Mouse (Mus musculus): Measurements from ENCODE around the gene Spop.
"Not testable (repeated sequence)": the region's sequence is repeated elsewhere in the genome, so short reads cannot be mapped to it uniquely, and the experiment has no call there.

Spop gene

DNA sequence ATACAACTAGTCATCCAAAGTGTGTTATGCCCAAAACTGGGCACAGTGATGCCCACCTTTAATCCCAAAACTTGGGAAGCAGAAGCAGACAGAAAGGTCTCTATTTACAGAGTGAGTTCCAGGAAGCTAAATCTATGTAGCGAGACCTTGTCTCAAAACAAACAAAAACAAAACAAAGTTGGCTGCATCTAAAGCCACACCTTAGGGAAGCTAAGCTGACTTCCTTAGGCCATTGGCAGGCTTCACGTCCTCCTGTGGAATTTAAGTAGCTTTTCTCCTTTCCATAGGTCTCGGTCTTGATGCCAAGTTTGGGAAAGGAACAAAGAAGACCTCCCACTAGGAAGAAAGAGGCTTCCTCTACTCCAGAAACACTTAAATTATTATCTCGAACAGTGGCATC is 22.7 kb upstream of the Spop start:
- no peak for DNase-seq (ENCODE audit: low read depth, low spot score)

DNA sequence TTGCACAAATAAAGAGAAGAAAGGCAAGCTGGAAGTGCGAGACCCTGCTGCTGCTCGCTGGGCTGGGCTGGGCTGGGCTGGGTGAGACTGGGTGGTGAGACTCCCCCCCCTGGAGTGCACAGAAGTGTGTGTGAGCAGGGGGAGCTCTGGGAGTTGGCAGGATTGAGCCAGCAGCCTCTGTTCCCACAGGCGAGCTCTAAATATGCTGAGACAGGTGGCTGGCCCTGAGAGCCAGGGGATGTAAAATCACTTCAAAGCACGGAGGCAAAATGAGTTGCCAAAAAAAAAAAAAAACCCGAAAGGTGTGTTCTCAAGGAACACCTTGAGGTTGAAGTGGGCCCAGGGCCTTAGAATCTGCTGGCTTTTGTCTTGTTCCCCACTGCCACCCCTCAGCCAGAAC is 22.1 kb upstream of the Spop start:
- no peak for DNase-seq (ENCODE audit: low read depth, low spot score)

DNA sequence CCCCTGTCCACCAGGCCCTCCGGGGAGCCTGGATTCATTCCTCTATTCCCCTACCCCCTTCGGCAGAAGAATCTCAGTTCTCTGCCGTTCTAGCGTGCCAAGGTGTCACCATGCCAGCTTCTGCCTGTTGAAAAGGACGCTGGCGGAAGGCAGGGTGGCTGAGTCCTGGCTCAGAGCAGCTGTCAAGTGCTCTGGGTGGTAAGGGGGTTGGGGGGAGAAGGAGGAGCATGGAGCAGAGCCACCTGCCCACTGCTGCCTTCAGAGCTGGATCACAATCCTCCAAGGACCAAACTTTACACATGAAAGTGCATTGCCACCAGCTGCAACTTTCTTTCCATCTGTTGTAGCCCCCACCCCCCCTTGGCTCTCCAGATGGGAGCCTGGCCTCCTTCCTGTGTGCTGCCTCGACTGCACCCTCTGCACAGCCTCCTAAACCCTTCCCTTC is 21.6 kb upstream of the Spop start:
- DNase-seq (ENCODE audit: low read depth, low spot score) = no peak

DNA sequence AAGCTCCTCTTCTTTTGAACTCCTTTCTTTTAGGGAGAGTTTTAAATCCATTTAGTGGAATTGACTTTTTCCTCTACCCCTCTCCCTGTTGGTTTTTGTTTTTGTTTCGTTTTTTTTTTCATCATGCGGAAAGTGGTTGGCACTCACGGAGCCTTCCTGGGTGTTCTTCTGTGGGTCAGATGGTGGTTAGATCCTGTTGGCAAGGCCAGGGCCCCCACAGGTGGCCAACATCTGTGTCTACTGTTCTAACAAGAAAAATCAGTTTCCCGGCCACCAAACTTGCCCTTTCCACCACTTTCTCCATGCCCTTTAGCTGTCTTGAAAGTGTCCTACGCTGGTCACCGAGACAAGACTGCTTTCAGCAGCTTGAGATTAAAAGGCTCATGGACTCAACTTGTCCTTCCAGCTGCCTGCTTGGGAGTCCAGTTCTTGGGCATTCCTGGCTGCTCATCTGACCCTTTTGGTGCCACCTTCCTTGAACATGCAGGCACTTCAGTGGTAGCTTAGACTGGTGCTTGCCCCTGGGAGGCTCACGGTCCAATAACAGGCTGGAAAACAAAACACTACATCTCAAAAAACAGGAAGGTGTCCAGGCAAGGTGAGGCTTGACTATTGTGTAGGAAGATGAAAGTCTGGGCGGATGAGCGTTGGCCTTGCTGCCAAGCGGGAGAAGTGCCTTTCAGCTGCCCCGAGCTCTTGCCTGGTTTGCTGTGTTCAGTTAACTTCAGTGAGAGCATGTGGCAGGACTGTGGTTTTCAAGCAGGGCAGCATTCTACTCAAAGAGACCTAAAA is 21.0 kb upstream of the Spop start:
- no peak for DNase-seq (ENCODE audit: low read depth, low spot score)

DNA sequence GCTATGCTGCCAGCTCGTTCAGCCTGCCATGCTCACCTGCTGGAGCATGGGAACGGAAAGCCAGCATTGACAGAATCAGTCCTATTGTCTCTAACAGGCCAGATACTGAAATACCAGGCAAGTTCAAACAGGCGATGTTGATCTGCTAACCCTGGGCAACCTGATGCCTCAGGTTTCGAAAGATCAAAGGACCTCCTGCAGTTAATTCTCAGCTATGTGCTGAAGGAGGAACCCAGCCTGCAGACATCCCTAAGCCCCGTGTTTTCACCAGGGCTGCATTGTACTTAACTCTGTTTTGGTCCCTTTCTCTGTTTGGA is 20.4 kb upstream of the Spop start:
- DNase-seq (ENCODE audit: low read depth, low spot score) = peak; percentile 28

DNA sequence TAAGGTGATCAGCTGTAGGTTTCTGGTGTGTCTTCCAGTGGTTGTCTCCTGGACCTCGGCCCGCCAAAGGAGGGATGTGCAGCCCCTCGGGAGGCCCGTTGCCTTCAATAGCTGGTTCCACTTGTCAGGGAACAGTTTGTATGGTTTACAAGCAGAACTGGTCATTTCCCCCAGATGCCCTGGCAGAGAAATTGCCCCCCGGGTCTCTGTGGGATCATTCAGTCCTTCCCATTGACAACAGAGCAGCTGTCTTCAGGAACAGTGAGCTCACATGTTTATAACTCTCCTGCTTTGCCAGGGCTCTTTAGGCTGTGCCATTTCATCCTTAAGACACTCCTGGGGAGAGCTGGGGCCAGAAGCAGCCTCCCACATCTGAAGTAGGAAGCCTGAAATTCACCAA is 19.8 kb upstream of the Spop start:
- DNase-seq (ENCODE audit: low read depth, low spot score) = no peak

DNA sequence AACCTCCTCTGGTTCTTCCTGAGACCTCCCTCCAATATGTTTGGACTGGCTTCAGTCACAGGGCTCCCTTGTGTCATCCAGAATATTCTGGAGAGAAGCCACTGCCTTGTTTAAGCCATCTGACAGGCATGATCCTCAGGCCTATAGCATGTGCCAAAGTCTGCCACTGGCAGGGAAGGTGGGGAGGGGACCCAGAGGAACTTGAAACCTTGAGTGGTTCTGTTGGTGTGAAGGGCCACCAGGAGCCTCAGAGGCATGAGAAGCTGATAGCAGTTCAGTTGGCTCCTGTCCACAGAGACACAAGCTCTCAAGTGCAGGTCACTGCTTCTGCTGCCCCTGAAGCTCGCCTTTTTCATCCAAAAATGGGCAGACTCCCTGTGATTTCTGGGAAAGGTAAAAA is 17.3 kb upstream of the Spop start:
- no peak for DNase-seq (ENCODE audit: low read depth, low spot score)

DNA sequence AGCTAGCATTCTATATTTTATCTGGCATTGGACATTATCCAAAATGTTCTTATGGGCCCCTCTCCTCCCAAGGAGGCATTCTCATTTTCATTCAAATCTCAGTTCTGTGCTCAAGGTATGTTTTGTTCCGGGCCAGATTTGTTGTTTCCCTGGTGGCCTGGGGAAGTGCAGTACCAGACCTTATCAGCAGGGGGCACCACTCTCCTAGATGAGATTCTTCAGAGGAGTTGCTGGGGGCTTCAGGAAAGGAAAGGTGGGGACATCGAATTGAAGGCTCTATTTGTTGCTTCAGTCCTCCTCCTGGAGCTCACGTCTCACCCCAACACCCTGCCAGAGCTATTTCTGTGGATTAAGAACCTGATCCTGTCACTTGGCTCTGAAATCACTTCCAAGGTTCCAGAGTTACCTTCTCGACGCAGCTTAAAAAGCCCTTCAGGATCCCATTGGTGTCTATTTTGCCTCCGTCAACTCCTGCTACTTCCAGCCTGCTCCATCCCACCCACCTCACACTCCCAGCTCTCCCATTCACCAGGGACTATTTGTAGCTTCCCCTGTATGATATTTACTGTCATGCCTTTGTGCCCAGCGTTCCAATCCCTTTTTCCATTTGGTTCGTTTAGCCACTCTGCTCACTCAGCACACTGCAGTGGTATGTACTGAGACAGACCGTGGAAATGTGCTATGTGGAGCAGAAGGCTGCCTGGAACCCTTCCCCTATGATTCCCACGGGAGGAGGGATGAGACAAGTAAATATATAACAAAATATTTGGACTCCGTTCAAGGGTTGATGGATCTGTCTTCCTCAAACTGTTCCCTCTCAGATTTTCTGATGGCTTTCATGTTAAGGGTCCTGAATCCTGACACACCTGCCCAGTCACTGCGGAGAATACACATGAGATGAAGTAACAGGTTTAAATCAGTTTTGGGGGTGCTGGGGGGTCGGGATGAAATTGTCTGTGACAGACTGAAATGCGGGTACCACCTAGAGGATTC is 15.7 kb upstream of the Spop start:
- DNase-seq (ENCODE audit: low read depth, low spot score) = peak; percentile 71

DNA sequence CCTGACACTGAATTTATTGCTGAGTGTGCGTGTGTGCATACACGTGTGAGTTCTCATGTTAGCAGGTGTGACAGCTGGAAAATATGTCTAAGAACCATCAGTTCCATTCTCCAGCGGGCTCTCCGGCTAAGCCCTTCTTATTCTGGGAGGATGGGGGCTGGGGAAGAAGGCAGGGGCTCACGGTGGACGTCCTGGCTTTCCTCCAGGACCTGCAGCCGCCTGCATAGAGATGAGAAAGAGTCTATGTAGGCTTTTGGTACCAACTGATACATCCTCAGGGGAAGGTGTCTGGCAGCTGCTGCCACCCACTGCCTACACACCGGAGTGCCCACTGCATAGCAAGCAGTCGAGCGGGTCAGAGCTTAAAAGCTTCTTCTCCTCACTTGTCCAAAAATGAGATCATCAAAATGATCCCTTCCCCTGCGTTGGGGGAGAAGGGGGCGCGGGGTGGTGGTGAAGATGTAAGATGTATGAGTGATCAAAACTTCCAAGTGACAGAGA is 14.3 kb upstream of the Spop start:
- DNase-seq (ENCODE audit: low read depth, low spot score) = no peak

DNA sequence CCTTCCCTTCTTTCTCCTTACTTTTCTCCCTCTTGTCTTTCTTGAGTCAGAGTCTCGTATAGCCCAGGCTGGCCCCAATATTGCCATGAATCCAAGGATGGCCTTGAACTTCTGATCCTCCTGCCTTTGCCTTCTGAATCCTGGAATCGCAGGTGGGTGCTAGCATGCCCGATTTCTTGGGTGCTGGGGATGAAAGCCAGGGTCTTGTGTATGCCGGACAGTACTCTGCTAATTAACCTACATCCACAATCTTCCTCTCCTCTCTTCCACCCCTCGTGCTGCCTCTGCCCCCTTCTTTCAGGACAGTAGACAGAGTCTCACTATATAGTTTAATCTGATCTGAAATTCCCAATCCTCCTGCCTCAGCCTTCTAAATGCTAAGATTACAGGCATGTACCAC is 12.3 kb upstream of the Spop start:
- DNase-seq (ENCODE audit: low read depth, low spot score) = no peak

DNA sequence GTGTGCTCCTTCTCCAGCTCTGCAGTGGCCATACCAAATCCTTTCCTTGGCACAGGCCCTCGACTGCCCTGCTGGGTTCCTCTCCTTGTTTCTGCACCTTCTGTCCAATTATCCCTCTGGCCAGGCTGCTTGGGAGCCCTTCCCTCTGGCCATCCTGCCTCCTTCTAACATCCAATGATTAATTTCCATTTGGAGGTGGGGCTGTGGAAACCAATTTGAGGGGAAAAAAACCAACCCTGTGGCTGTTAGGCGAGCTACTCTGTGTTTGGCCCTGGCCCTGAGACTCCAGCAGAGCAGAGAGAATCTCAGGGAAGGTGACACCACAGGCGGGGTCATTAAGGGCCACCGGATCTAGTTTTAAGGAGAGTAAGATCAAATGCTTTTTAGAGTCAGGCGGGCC is 11.7 kb upstream of the Spop start:
- DNase-seq (ENCODE audit: low read depth, low spot score) = no peak

DNA sequence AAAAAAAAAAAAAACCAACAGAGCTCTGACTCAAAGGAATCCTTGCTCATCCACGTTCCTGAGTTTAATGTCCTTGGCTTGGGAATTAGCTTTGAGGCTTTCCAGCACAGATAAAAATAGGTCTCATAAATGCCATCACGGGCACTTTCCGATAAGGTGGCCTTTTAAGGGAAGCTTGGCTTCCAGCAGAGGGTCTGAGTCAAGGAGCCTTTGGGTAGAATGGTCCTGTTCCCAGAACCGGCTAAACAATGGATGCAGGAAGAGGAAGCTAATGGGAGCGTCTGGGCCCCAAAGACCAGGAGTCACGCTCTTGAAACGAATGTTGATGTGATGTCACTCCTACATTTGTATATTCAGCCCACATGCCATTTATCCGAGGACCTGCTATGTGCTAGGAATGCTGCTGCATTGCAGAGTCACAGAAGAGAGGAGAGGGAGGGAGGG is 11.2 kb upstream of the Spop start:
- DNase-seq (ENCODE audit: low read depth, low spot score) = peak; percentile 23

DNA sequence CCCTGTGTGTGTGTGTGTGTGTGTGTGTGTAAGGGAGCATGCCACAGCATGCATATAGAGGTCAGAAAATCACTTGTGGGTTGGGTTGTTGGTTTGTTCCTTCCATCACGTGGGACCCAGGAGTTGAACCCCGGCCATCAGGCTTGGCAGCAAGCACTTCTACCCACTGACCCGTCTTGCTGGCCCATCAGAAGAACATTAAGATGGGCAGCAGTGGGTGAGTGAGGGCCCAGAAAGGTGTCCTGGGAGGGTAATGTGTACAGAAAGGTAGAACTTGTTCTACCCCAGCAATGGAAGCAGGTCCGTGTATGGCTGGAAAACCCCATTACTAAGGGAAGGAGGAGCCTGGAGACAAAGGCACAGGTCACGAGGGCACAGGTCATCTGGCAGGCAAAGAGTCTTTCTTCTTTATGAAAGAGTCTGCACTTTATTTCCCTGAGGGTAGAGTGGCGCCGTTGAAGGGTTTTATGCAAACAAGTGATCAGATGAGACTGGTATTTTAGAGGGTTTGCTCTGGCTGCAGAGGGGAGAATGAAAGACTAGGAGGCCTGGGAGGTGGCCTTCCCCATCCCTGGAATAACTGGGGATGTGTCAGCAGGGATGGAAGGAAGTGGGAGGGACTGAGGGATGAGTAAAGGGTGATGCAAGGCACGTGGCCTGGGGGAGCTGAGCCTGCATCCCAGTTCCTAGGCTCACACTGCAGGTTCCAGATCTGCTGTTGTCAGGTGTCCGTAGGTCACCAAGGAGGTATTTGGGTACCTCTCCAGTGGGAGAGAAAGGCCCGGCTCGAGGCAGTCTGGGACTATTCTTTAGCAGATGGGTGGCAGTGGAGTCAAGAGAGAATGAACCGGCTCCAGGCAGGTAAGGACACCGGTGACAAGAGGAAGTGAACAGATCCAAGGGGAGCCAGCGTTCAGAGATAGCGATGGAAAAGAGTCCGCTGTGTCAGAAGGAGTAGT is 10.2 kb upstream of the Spop start:
- DNase-seq (ENCODE audit: low read depth, low spot score) = peak; percentile 32

DNA sequence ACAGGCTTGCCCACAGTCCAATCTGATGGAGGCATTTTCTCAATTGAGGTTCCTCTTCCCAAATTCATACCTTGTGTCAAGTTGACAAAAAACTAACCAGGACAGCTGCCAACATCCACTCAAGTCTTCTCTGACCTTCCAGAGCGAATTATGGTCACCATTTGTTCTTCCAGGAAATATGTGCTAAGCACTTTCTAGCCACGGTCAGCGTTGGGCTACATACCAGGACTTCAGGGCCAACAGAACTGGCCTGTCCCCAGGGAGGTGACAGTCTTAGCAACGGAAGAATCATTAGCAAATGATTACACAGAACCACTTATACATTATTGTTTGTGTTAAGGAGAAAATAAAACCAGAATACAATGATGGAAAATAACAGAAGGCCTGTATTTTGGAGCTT is 8.1 kb upstream of the Spop start:
- no peak for DNase-seq (ENCODE audit: low read depth, low spot score)

DNA sequence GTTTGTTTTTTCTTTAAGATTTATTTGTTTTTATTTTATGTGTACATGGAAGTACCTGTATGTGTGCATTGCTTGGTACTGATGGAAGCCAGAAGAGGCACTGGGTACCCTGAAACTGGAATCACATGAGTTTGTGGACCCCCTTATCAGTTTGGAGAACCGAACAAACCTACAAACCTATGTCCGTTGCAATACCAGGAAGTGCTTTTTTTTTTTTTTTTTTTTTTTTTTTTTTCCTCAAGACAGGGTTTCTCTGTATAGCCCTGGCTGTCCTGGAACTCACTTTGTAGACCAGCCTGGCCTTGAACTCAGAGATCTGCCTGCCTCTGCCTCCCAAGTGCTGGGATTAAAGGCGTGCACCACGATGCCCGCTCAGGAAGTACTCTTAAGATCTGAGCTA is 7.5 kb upstream of the Spop start:
- DNase-seq (ENCODE audit: low read depth, low spot score) = not testable (repeated sequence)

DNA sequence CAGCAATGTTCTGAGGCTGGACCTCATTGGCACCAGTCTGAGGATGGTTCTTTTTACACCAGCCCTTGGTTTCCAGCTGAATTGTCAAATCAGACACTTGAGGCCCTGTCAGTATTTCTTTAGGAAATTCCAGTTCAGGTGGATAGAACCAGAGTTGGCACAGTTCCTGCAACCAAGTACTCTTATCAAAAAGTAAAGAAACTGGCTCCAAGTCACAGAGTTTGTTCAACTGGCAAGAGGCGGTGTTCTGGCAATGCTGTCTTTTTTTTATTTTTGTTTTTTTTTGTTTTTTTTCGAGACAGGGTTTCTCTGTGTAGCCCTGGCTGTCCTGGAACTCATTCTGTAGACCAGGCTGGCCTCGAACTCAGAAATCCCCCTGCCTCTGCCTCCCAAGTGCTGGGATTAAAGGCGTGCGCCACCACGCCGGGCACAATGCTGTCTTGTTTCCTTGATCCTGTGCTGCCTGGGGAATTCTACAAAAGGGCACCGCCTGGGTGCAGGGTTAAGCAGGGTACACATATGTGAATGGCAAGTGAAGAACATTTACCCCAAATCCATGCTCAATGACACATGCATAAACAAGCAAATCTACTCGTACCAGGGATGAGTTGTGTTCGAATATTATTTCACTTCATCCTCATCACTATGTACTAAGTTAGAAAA is 4.3 kb upstream of the Spop start:
- no peak for DNase-seq (ENCODE audit: low read depth, low spot score)

DNA sequence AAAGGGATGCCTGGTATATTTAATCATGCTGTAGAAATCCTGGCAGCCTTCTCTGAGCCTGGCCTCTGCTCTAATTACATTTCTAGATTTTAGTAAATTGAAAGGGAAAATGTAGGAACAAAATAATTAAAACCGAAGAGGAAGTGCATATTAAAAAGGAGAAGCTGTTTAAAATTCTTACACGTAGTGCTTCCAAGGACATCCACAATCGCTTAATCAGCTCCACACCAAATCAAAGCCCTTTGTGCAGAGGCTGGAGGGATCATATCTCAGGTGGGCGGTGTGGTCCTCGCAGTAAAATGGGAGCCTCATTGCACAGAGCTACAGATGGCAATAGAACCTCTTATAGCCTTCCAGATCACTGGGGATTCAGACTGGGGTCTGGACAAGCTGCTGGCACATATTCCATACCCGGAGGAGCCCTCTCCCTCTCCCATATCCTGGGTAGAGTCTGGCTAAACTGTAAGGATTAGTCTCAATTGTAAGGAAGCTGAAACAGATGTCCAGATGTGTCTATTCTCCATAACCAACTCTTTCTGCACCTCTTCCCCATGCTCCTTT is 2.3 kb upstream of the Spop start:
- DNase-seq (ENCODE audit: low read depth, low spot score) = no peak

DNA sequence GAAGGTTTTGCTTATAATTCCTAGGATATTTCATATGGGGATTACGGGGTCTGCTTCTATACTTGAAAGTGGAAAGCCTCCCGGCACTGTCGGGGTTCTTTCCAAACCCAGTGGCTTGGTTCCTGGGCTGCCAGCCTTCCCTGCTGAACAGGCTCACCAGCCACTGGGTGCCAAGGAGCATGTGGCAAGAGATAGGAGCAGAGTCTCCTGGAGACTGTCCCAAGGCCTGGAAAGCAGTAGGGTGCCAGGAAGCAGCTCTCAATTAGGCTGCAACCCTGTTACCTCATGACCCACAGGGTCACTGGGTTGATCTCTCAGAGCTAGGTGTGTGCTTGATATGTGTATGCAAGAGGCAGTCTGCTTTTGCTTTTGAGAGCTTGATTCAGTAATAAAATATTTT is 1.3 kb upstream of the Spop start:
- no peak for DNase-seq (ENCODE audit: low read depth, low spot score)

DNA sequence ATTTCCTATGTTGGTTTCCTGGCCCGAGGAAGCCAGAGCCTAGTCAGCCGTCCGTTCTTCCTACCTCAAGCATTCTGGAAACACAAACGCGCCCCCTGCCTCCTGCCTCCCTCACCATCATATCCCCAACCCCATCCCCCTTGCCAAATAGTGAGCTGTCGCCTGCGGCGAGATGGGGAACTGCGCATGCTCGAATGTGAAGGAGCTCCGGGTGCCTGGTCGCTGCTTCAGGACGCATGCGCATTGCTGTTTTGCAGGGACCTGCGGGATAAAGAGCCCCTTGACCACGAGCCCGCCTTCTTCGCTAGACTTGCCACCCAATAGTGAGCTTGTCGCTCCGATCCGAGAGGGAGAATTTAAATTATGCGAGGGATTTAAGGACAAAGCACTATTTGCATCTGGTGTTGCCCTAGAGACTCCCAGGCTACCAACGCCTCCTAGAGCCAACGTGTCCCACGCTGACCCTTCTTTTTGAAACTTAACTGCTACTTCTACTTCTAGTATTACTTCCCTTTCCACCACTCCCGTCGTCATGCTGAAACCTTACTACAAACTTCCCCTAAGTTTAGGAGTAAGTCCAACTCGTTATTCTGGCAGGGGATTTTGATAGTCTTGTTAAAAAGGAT is 769 bp downstream of the Spop start:
- DNase-seq (ENCODE audit: low read depth, low spot score) = peak; percentile 99

DNA sequence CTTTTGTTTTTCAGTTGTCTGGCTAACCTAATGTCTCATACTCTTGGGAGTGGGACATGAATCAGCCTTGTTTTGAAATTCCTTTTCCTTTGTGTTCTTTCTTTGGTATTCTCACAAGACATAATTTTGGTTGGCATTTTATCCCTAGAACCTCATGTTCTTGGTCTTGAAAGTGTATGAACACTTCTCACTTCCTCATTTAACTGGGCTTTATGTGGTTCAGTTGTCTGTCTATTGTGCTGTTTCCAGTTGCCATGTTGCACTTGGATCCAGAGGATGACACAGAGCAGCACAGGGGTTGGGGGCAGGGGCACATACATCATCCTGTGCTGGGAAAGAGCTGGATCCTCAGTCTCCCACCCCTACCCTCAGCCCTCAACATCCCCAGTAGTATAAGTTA is 2.1 kb downstream of the Spop start:
- DNase-seq (ENCODE audit: low read depth, low spot score) = no peak

Data from R1 (cell line).